Mouse (Mus musculus): ENCODE results near the gene Ltbp3.

DNA sequence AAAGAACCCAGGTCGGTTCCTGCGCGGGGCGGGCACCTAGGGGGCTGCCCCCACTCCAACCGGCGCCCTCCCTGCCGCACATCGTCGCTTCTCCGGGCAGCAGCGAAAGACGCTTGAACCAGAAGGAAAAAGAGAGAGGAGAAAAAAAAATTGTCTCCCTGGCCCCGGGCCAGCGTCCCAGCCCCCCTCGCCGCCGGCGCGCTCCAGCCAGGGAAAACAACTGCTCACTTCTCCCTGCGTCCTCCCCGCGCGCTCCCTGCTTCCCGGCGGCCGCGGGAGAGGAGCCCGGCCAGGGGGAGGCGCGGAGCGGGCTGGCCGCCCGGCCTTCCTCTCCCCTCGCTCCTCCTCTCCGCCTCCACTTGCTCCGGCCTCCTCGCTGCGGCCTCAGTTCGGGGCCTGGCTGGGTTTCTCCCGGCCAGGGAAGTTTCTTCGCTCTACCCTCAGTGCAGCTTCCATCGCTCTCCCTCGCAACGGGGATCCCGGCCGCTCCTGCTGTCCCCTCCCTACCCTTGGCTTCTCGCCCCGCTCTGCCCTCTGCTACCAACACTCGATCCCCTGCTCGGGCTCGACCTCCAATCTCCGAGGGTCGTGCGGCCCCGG lies 1.0 kb downstream of the Ltbp3 start:
- TF ChIP-seq CTCF (IDR thresholded peaks at IDR 0.05): peak; percentile 25
- no peak for TF ChIP-seq EP300 (IDR thresholded peaks at IDR 0.05)

Measured in lung, postnatal 0 days (tissue).